In genomic region chr10:94450781-94451180, GRCm38 (mm10) we compare ENCODE assay signal across 22 mouse cellular contexts.
DNase-seq lines count a peak whose midpoint lies in the region; ATAC-seq and TF ChIP-seq lines count a peak whose summit lies in the region.
"Had no signal": no experiment of that assay in that cellular context is flagged by ENCODE, and none has a peak within 500 bp of the region (broad histone marks: within the 10 kb centered on the region; RNA-seq: fewer than 3 reads in every experiment).

No protein-coding gene starts in this region.

- TF ChIP-seq EP300 in lung, postnatal 0 days (IDR thresholded peaks at IDR 0.05), result peak; percentile 40; the same call in 1 of the 2 replicates

- no peak overlapping the region for H3K9ac ChIP-seq in intestine, embryonic 15.5 days
- H3K9ac ChIP-seq in intestine, postnatal 0 days (ENCODE audit: low read depth, low read length), result no peak overlapping the region
- H3K9ac ChIP-seq in liver, embryonic 12.5 days, result no peak overlapping the region
- no peak overlapping the region for H3K9ac ChIP-seq in liver, embryonic 11.5 days (ENCODE audit: low read depth, low read length)
- no peak overlapping the region for H3K9ac ChIP-seq in lung, postnatal 0 days (replicated peaks; ENCODE audit: low read depth)
- H3K9ac ChIP-seq in stomach, embryonic 15.5 days, result no peak overlapping the region
- H3K9ac ChIP-seq: embryonic facial prominence, embryonic 15.5 days; heart, embryonic 12.5 days had no signal

- H3K9me3 ChIP-seq in intestine, embryonic 15.5 days, result no peaks in the 10 kb centered on the region
- H3K9me3 ChIP-seq in intestine, postnatal 0 days (ENCODE audit: control insufficient read depth), result no peaks in the 10 kb centered on the region
- no peaks in the 10 kb centered on the region for H3K9me3 ChIP-seq in liver, embryonic 12.5 days (replicated peaks)
- H3K9me3 ChIP-seq in liver, embryonic 11.5 days (ENCODE audit: control insufficient read depth, low read length), result no peaks in the 10 kb centered on the region
- H3K9me3 ChIP-seq in lung, postnatal 0 days (ENCODE audit: low read length), result no peaks in the 10 kb centered on the region
- no peaks in the 10 kb centered on the region for H3K9me3 ChIP-seq in stomach, embryonic 15.5 days
- H3K9me3 ChIP-seq: embryonic facial prominence, embryonic 15.5 days; forebrain, embryonic 10.5 days; heart, embryonic 12.5 days; hindbrain, embryonic 10.5 days had no signal

- H3K27ac ChIP-seq in intestine, embryonic 15.5 days, result no peak overlapping the region
- H3K27ac ChIP-seq in intestine, postnatal 0 days (ENCODE audit: low read depth, low read length), result no peak overlapping the region
- H3K27ac ChIP-seq in liver, embryonic 12.5 days, result no peak overlapping the region
- no peak overlapping the region for H3K27ac ChIP-seq in liver, embryonic 11.5 days (ENCODE audit: low read depth, low read length)
- no peak overlapping the region for H3K27ac ChIP-seq in lung, postnatal 0 days (ENCODE audit: low read length)
- H3K27ac ChIP-seq in stomach, embryonic 15.5 days, result no peak overlapping the region
- H3K27ac ChIP-seq: embryonic facial prominence, embryonic 15.5 days; forebrain, embryonic 10.5 days; gastrocnemius, adult 2 months; hindbrain, embryonic 10.5 days had no signal

- ATAC-seq in intestine, embryonic 15.5 days, result no peak
- ATAC-seq in intestine, postnatal 0 days, result no peak
- no peak for ATAC-seq in liver, embryonic 12.5 days
- ATAC-seq in liver, embryonic 11.5 days (replicated peaks; ENCODE audit: low FRiP score), result no peak
- peak; percentile 37 for ATAC-seq in lung, postnatal 0 days
- no peak for ATAC-seq in stomach, embryonic 15.5 days (ENCODE audit: insufficient read depth, low FRiP score, low read depth)
- ATAC-seq: activated CD4-positive, CD25-positive, alpha-beta regulatory T cell, adult 4 months; forebrain, embryonic 14.5 days; Patski had no signal

- 30% methylated on average over 8 of the region's 8 CpGs for WGBS in intestine, embryonic 15.5 days
- 27% methylated on average over 8 of the region's 8 CpGs for WGBS in intestine, postnatal 0 days
- WGBS in liver, embryonic 12.5 days (ENCODE audit: insufficient replicate concordance), result 38% methylated on average over 8 of the region's 8 CpGs
- WGBS in liver, embryonic 11.5 days, result 45% methylated on average over 8 of the region's 8 CpGs
- 30% methylated on average over 8 of the region's 8 CpGs for whole genome bisulfite sequencing in lung, postnatal 0 days
- 31% methylated on average over 8 of the region's 8 CpGs for WGBS in stomach, embryonic 15.5 days

- TF ChIP-seq CTCF in intestine, postnatal 0 days (IDR thresholded peaks at IDR 0.05; ENCODE audit: low read depth), result no peak
- TF ChIP-seq CTCF in lung, postnatal 0 days (IDR thresholded peaks at IDR 0.05), result no peak

- no peak overlapping the region for H3K4me3 ChIP-seq in intestine, embryonic 15.5 days (replicated peaks)
- H3K4me3 ChIP-seq in intestine, postnatal 0 days (ENCODE audit: low read depth, low read length), result no peak overlapping the region
- no peak overlapping the region for H3K4me3 ChIP-seq in liver, embryonic 12.5 days
- H3K4me3 ChIP-seq in liver, embryonic 11.5 days (ENCODE audit: low read depth, low read length), result no peak overlapping the region
- H3K4me3 ChIP-seq in lung, postnatal 0 days (ENCODE audit: low read depth, low read length), result no peak overlapping the region
- no peak overlapping the region for H3K4me3 ChIP-seq in stomach, embryonic 15.5 days (replicated peaks)
- H3K4me3 ChIP-seq: embryonic facial prominence, embryonic 15.5 days; erythroblast, embryonic 14.5 days; forebrain, embryonic 10.5 days; gastrocnemius, adult 2 months; heart, embryonic 12.5 days; hindbrain, embryonic 10.5 days had no signal

- peaks cover 7% of the 10 kb centered on the region; the same call in 1 of the 2 replicates for H3K4me1 ChIP-seq in intestine, embryonic 15.5 days (replicated peaks)
- H3K4me1 ChIP-seq in intestine, postnatal 0 days (replicated peaks; ENCODE audit: control insufficient read depth, insufficient read depth, low read length), result no peaks in the 10 kb centered on the region
- no peaks in the 10 kb centered on the region for H3K4me1 ChIP-seq in liver, embryonic 12.5 days
- H3K4me1 ChIP-seq in liver, embryonic 11.5 days (replicated peaks; ENCODE audit: control insufficient read depth, insufficient read depth, low read length), result no peaks in the 10 kb centered on the region
- H3K4me1 ChIP-seq in lung, postnatal 0 days (ENCODE audit: insufficient read depth, low read depth, low read length), result peaks cover 2% of the 10 kb centered on the region; the same call in 1 of the 2 replicates
- H3K4me1 ChIP-seq in stomach, embryonic 15.5 days, result peaks cover 6% of the 10 kb centered on the region; the same call in 1 of the 2 replicates

- DNase-seq in liver, embryonic 11.5 days (ENCODE audit: low spot score), result no peak
- peak; percentile 40 for DNase-seq in lung, postnatal 0 days (ENCODE audit: low spot score)
- no peak for DNase-seq in lung, postnatal 36 days
- DNase-seq in embryo, embryonic 11 days, result no peak
- DNase-seq: adrenal gland, postnatal 14 days; cerebellum, adult 11-12 months; cerebellum, adult 9-10 months; cerebellum, postnatal 25 days; gastrocnemius, adult 2 months; gastrocnemius, postnatal 25 days had no signal

- H3K36me3 ChIP-seq in intestine, embryonic 15.5 days, result no peaks in the 10 kb centered on the region
- no peaks in the 10 kb centered on the region for H3K36me3 ChIP-seq in intestine, postnatal 0 days (ENCODE audit: control insufficient read depth, insufficient read depth)
- H3K36me3 ChIP-seq in liver, embryonic 12.5 days, result no peaks in the 10 kb centered on the region
- no peaks in the 10 kb centered on the region for H3K36me3 ChIP-seq in liver, embryonic 11.5 days (ENCODE audit: control insufficient read depth, insufficient read depth, low read length)
- H3K36me3 ChIP-seq in lung, postnatal 0 days (ENCODE audit: insufficient read depth, low read length), result no peaks in the 10 kb centered on the region
- H3K36me3 ChIP-seq in stomach, embryonic 15.5 days, result no peaks in the 10 kb centered on the region
- H3K36me3 ChIP-seq: embryonic facial prominence, embryonic 15.5 days; forebrain, embryonic 10.5 days; heart, embryonic 12.5 days; hindbrain, embryonic 10.5 days had no signal

- 0 out of 2 replicates have a peak overlapping the region, but pooled peaks have one; percentile 6 for H3K4me2 ChIP-seq in intestine, embryonic 15.5 days (replicated peaks)
- no peak overlapping the region for H3K4me2 ChIP-seq in intestine, postnatal 0 days (replicated peaks; ENCODE audit: low read depth)
- H3K4me2 ChIP-seq in liver, embryonic 12.5 days, result 0 out of 2 replicates have a peak overlapping the region, but pooled peaks have one; percentile 20
- H3K4me2 ChIP-seq in liver, embryonic 11.5 days, result no peak overlapping the region
- H3K4me2 ChIP-seq in lung, postnatal 0 days (replicated peaks; ENCODE audit: low read depth, low read length), result no peak overlapping the region
- H3K4me2 ChIP-seq in stomach, embryonic 15.5 days, result 0 out of 2 replicates have a peak overlapping the region, but pooled peaks have one; percentile 25
- H3K4me2 ChIP-seq: embryonic facial prominence, embryonic 15.5 days; heart, embryonic 12.5 days had no signal

- H3K27me3 ChIP-seq in intestine, embryonic 15.5 days (replicated peaks), result no peaks in the 10 kb centered on the region
- H3K27me3 ChIP-seq in intestine, postnatal 0 days (replicated peaks; ENCODE audit: control insufficient read depth, insufficient read depth, low read length), result no peaks in the 10 kb centered on the region
- H3K27me3 ChIP-seq in liver, embryonic 12.5 days (replicated peaks), result no peaks in the 10 kb centered on the region; the same call in 1 of the 2 replicates
- no peaks in the 10 kb centered on the region for H3K27me3 ChIP-seq in liver, embryonic 11.5 days (replicated peaks; ENCODE audit: control insufficient read depth, insufficient read depth, low read length)
- no peaks in the 10 kb centered on the region for H3K27me3 ChIP-seq in lung, postnatal 0 days (replicated peaks; ENCODE audit: insufficient read depth, low read length)
- no peaks in the 10 kb centered on the region for H3K27me3 ChIP-seq in stomach, embryonic 15.5 days (replicated peaks)
- H3K27me3 ChIP-seq: embryonic facial prominence, embryonic 15.5 days; heart, embryonic 12.5 days; Patski had no signal

Comparison
In these comparisons a context has a peak if more than half of its experiments do, and no peak if none do; other contexts are left out.
1. H3K4me2 ChIP-seq: peak in intestine, embryonic 15.5 days (single experiment), liver, embryonic 12.5 days (single experiment) and stomach, embryonic 15.5 days (single experiment); none in intestine, postnatal 0 days (single experiment), liver, embryonic 11.5 days (single experiment) and lung, postnatal 0 days (single experiment).